Mouse (Mus musculus) bone marrow macrophage, adult 2 months (primary cell): Measurements from ENCODE around the gene Pdzrn3. TPM values are rescaled to one million over a fixed set of nuclear protein-coding genes. Genes with fewer than 3 reads are reported as not detected.

Experiments used
- H3K27ac ChIP-seq: 2 replicates; pipeline ENCODE4 v1.5.1; 2012; ENCODE audit warnings: low read depth, low read length; ENCODE audit not compliant: insufficient read depth
- H3K4me1 ChIP-seq: 2 replicates; pipeline ENCODE4 v1.6.1; 2012; ENCODE audit warnings: low read length; ENCODE audit not compliant: control insufficient read depth, insufficient read depth
- H3K4me3 ChIP-seq: 2 replicates; pipeline ENCODE4 v1.5.1; 2012; ENCODE audit warnings: mild to moderate bottlenecking, low read length, moderate library complexity; ENCODE audit not compliant: insufficient read depth
- CTCF ChIP-seq: IDR thresholded peaks from 2 replicates; pipeline ENCODE4 v1.5.1; 2012; ENCODE audit warnings: low read depth, mild to moderate bottlenecking, low read length, moderate library complexity
- POLR2A ChIP-seq: IDR thresholded peaks from 2 replicates; pipeline ENCODE4 v1.6.1; 2012; ENCODE audit warnings: mild to moderate bottlenecking, low read depth, low read length, borderline replicate concordance
- polyA plus RNA-seq: library from polyadenylated mRNA; stranded (reverse); fragments of >200 nt; gene quantifications from 2 replicates; pipeline ENCODE4 v1.2.4, GENCODE M21; 2012; ENCODE audit not compliant: missing spikeins, insufficient read depth, insufficient read length

Gene Pdzrn3
- polyA plus RNA-seq, 1 experiment = 0.67 TPM

GRCm38 (mm10) chr6:101220307-101220706 is 157.4 kb downstream of the Pdzrn3 start:
- Histone ChIP-seq H3K4me3 (no peak overlapping the region), H3K27ac (no peak overlapping the region), H3K4me1 (no peaks in the 10 kb centered on the region)
- TF ChIP-seq POLR2A (no peak), CTCF (no peak)

- no peak for TF ChIP-seq CTCF
- TF ChIP-seq POLR2A = no peak
- no peak overlapping the region for H3K27ac ChIP-seq
- no peaks in the 10 kb centered on the region for H3K4me1 ChIP-seq
Observed at GRCm38 (mm10) chr6:101219004-101219403, 158.7 kb downstream of the Pdzrn3 start.

GRCm38 (mm10) chr6:101218197-101218596 is 159.5 kb downstream of the Pdzrn3 start:
- Histone ChIP-seq H3K27ac (no peak overlapping the region), H3K4me3 (no peak overlapping the region), H3K4me1 (no peaks in the 10 kb centered on the region)
- TF ChIP-seq POLR2A (no peak), CTCF (no peak)

More at GRCm38 (mm10) chr6:101219004-101219403, 158.7 kb downstream of the Pdzrn3 start:
- H3K4me3 ChIP-seq = no peak overlapping the region

GRCm38 (mm10) chr6:101217756-101218155 is 159.9 kb downstream of the Pdzrn3 start:
- TF ChIP-seq CTCF = no peak
- no peak for TF ChIP-seq POLR2A
- H3K4me1 ChIP-seq = no peaks in the 10 kb centered on the region
- H3K4me3 ChIP-seq = no peak overlapping the region
- H3K27ac ChIP-seq = no peak overlapping the region

- Histone ChIP-seq H3K27ac (no peak overlapping the region), H3K4me1 (no peaks in the 10 kb centered on the region), H3K4me3 (no peak overlapping the region)
- no peak for TF ChIP-seq CTCF
Observed at GRCm38 (mm10) chr6:101215436-101215791, 162.3 kb downstream of the Pdzrn3 start.

GRCm38 (mm10) chr6:101214734-101215435 is 162.8 kb downstream of the Pdzrn3 start:
- Histone ChIP-seq H3K27ac (no peak overlapping the region), H3K4me3 (no peak overlapping the region), H3K4me1 (no peaks in the 10 kb centered on the region)
- TF ChIP-seq CTCF (no peak), POLR2A (no peak)

- Histone ChIP-seq H3K4me3 (no peak overlapping the region), H3K27ac (no peak overlapping the region), H3K4me1 (no peaks in the 10 kb centered on the region)
- TF ChIP-seq CTCF = no peak
Observed at GRCm38 (mm10) chr6:101213066-101213465, 164.6 kb downstream of the Pdzrn3 start.

GRCm38 (mm10) chr6:101212086-101212485 is 165.6 kb downstream of the Pdzrn3 start:
- Histone ChIP-seq H3K4me3 (no peak overlapping the region), H3K27ac (no peak overlapping the region), H3K4me1 (no peaks in the 10 kb centered on the region)
- no peak for TF ChIP-seq POLR2A
- no peak for TF ChIP-seq CTCF

GRCm38 (mm10) chr6:101211361-101211841 is 166.3 kb downstream of the Pdzrn3 start:
- TF ChIP-seq POLR2A (no peak), CTCF (no peak)
- H3K4me3 ChIP-seq = no peak overlapping the region
- no peak overlapping the region for H3K27ac ChIP-seq
- no peaks in the 10 kb centered on the region for H3K4me1 ChIP-seq

- Histone ChIP-seq H3K4me3 (no peak overlapping the region), H3K27ac (no peak overlapping the region), H3K4me1 (no peaks in the 10 kb centered on the region)
- TF ChIP-seq POLR2A (no peak), CTCF (no peak)
Observed at GRCm38 (mm10) chr6:101198943-101199298, 178.8 kb downstream of the Pdzrn3 start.

GRCm38 (mm10) chr6:101198284-101198942 is 179.3 kb downstream of the Pdzrn3 start:
- TF ChIP-seq CTCF = no peak
- TF ChIP-seq POLR2A = no peak
- no peaks in the 10 kb centered on the region for H3K4me1 ChIP-seq

More at GRCm38 (mm10) chr6:101198284-101198942, 179.3 kb downstream of the Pdzrn3 start:
- no peak overlapping the region for H3K27ac ChIP-seq
- no peak overlapping the region for H3K4me3 ChIP-seq
